Mouse (Mus musculus) neural tube, embryonic 14.5 days (tissue): ENCODE results near the gene 2900026A02Rik. TPM values are rescaled to one million over a fixed set of nuclear protein-coding genes. Genes with fewer than 3 reads are reported as not detected.
"Not testable (repeated sequence)": the region's sequence is repeated elsewhere in the genome, so short reads cannot be mapped to it uniquely, and the experiment has no call there.

Experiments used
- ATAC-seq: fragments of 200-750 bp; cut with Nextera tagmentation; 2 replicates; pipeline ENCODE4 v1.8.0; 2017; ENCODE audit warnings: low read depth, mild to moderate bottlenecking, moderate TSS enrichment, moderate library complexity
- H3K27ac ChIP-seq: fragments of 300-500 bp; sonication (generic); 2 replicates; pipeline ENCODE4 v1.5.1; 2014; ENCODE audit warnings: low read depth, mild to moderate bottlenecking, control low read depth, low read length, moderate library complexity, mixed read lengths
- H3K27me3 ChIP-seq: fragments of 300-500 bp; sonication (generic); 2 replicates; pipeline ENCODE4 v1.6.1; 2014; ENCODE audit warnings: low read length; ENCODE audit not compliant: control insufficient read depth, insufficient read depth
- H3K36me3 ChIP-seq: fragments of 300-500 bp; sonication (generic); 2 replicates; pipeline ENCODE4 v1.6.1; 2014; ENCODE audit warnings: low read length, mixed read lengths; ENCODE audit not compliant: control insufficient read depth, insufficient read depth
- H3K4me1 ChIP-seq: fragments of 300-500 bp; sonication (generic); 2 replicates; pipeline ENCODE4 v1.6.1; 2014; ENCODE audit warnings: low read length; ENCODE audit not compliant: control insufficient read depth, insufficient read depth
- H3K4me2 ChIP-seq: fragments of 300-500 bp; sonication (generic); 2 replicates; pipeline ENCODE4 v1.6.1; 2014; ENCODE audit warnings: mild to moderate bottlenecking, low read depth, low read length, control low read depth
- H3K4me3 ChIP-seq: fragments of 300-500 bp; sonication (generic); 2 replicates; pipeline ENCODE4 v1.5.1; 2014; ENCODE audit warnings: low read depth, low read length, control low read depth, mixed read lengths
- H3K9ac ChIP-seq: fragments of 300-500 bp; sonication (generic); replicated peaks from 2 replicates; pipeline ENCODE4 v1.6.1; 2014; ENCODE audit warnings: low read depth, mild to moderate bottlenecking, control low read depth, low read length, mixed read lengths
- H3K9me3 ChIP-seq: fragments of 300-500 bp; sonication (generic); 2 replicates; pipeline ENCODE4 v1.6.1; 2016; ENCODE audit warnings: low read length; ENCODE audit not compliant: control insufficient read depth
- WGBS: fragments of 180-500 bp; shearing (Covaris S2); extraction: QIAGEN DNeasy Blood & Tissue Kit; methylation state at CpG from one replicate; pipeline ENCODE4 v1.1.7; 2014; 5-methylcytosine and 5-hydroxymethylcytosine counted together
- polyA plus RNA-seq: library from polyadenylated mRNA; unstranded; fragments of >200 nt; fragmentation: Nextera tagmentation; extraction: Ambion mirVana; gene quantifications from 2 replicates; pipeline ENCODE4 v1.2.1, GENCODE M21; 2014

2900026A02Rik gene
- polyA plus RNA-seq, 1 experiment from 2014 or later, result 2.1 TPM

- Histone ChIP-seq H3K4me2 (no peak overlapping the region), H3K27me3 (no peaks in the 10 kb centered on the region), H3K4me3 (no peak overlapping the region), H3K4me1 (0 out of 2 replicates have a peak, but pooled peaks cover 6% of the 10 kb centered on the region), H3K9ac (no peak overlapping the region), H3K36me3 (no peaks in the 10 kb centered on the region), H3K27ac (no peak overlapping the region), H3K9me3 (no peaks in the 10 kb centered on the region)
- no peak for ATAC-seq
- 43% methylated on average over 5 of the region's 5 CpGs for WGBS
Observed at GRCm38 (mm10) chr5:113113120-113113519, 107.9 kb downstream of the 2900026A02Rik start.

- no peaks in the 10 kb centered on the region for H3K36me3 ChIP-seq
- H3K4me3 ChIP-seq, result no peak overlapping the region
- no peak overlapping the region for H3K4me2 ChIP-seq
- H3K4me1 ChIP-seq, result 0 out of 2 replicates have a peak, but pooled peaks cover 6% of the 10 kb centered on the region
- 1% methylated on average over 4 of the region's 4 CpGs for WGBS
- no peaks in the 10 kb centered on the region for H3K27me3 ChIP-seq
- no peak overlapping the region for H3K9ac ChIP-seq
- no peak for ATAC-seq
- no peaks in the 10 kb centered on the region for H3K9me3 ChIP-seq
- H3K27ac ChIP-seq, result no peak overlapping the region
Observed at GRCm38 (mm10) chr5:113111336-113111735, 109.7 kb downstream of the 2900026A02Rik start.

- Histone ChIP-seq H3K9me3 (no peaks in the 10 kb centered on the region), H3K9ac (no peak overlapping the region), H3K4me2 (no peak overlapping the region), H3K4me3 (no peak overlapping the region), H3K27ac (peak overlapping the region; percentile 55), H3K36me3 (no peaks in the 10 kb centered on the region), H3K27me3 (no peaks in the 10 kb centered on the region), H3K4me1 (0 out of 2 replicates have a peak, but pooled peaks cover 6% of the 10 kb centered on the region)
- no peak for ATAC-seq
- WGBS, result 0% methylated on average over 1 of the region's 1 CpGs
Observed at GRCm38 (mm10) chr5:113110929-113111328, 110.1 kb downstream of the 2900026A02Rik start.

- H3K4me1 ChIP-seq, H3K9me3 ChIP-seq, H3K27me3 ChIP-seq, H3K9ac ChIP-seq, ATAC-seq, H3K4me3 ChIP-seq, H3K4me2 ChIP-seq, H3K27ac ChIP-seq, H3K36me3 ChIP-seq: not testable (repeated sequence)
- 91% methylated on average over 2 of the region's 2 CpGs for WGBS
Observed at GRCm38 (mm10) chr5:113109651-113110050, 111.4 kb downstream of the 2900026A02Rik start.

GRCm38 (mm10) chr5:113108165-113108764 lies 112.8 kb downstream of the 2900026A02Rik start:
- ATAC-seq, result no peak
- Histone ChIP-seq H3K27ac (no peak overlapping the region), H3K4me3 (no peak overlapping the region), H3K36me3 (no peaks in the 10 kb centered on the region), H3K27me3 (no peaks in the 10 kb centered on the region), H3K9me3 (no peaks in the 10 kb centered on the region), H3K9ac (no peak overlapping the region), H3K4me2 (no peak overlapping the region), H3K4me1 (0 out of 2 replicates have a peak, but pooled peaks cover 6% of the 10 kb centered on the region)
- WGBS, result 82% methylated on average over 11 of the region's 11 CpGs

GRCm38 (mm10) chr5:113107709-113108108 lies 113.3 kb downstream of the 2900026A02Rik start:
- Histone ChIP-seq H3K27me3 (no peaks in the 10 kb centered on the region), H3K9me3 (no peaks in the 10 kb centered on the region), H3K4me3 (no peak overlapping the region), H3K36me3 (no peaks in the 10 kb centered on the region), H3K4me2 (no peak overlapping the region), H3K4me1 (0 out of 2 replicates have a peak, but pooled peaks cover 10% of the 10 kb centered on the region), H3K9ac (no peak overlapping the region), H3K27ac (no peak overlapping the region)
- WGBS, result 64% methylated on average over 3 of the region's 3 CpGs
- ATAC-seq, result no peak

GRCm38 (mm10) chr5:113106594-113106993 lies 114.4 kb downstream of the 2900026A02Rik start:
- Histone ChIP-seq H3K4me1 (0 out of 2 replicates have a peak, but pooled peaks cover 14% of the 10 kb centered on the region), H3K27me3 (no peaks in the 10 kb centered on the region), H3K36me3 (no peaks in the 10 kb centered on the region), H3K27ac (no peak overlapping the region), H3K9me3 (no peaks in the 10 kb centered on the region), H3K9ac (no peak overlapping the region), H3K4me3 (no peak overlapping the region), H3K4me2 (no peak overlapping the region)
- 81% methylated on average over 7 of the region's 7 CpGs for WGBS
- ATAC-seq, result no peak

- Histone ChIP-seq H3K27me3 (no peaks in the 10 kb centered on the region), H3K27ac (no peak overlapping the region), H3K4me1 (0 out of 2 replicates have a peak, but pooled peaks cover 7% of the 10 kb centered on the region), H3K9ac (no peak overlapping the region), H3K9me3 (no peaks in the 10 kb centered on the region), H3K36me3 (no peaks in the 10 kb centered on the region), H3K4me2 (no peak overlapping the region), H3K4me3 (no peak overlapping the region)
- no peak for ATAC-seq
- 89% methylated on average over 4 of the region's 4 CpGs for WGBS
Observed at GRCm38 (mm10) chr5:113105481-113105880, 115.6 kb downstream of the 2900026A02Rik start.

- no peak for ATAC-seq
- no peak overlapping the region for H3K4me2 ChIP-seq
- no peak overlapping the region for H3K9ac ChIP-seq
- 0 out of 2 replicates have a peak, but pooled peaks cover 7% of the 10 kb centered on the region for H3K4me1 ChIP-seq
- no peak overlapping the region for H3K27ac ChIP-seq
- H3K27me3 ChIP-seq, result no peaks in the 10 kb centered on the region
- no peaks in the 10 kb centered on the region for H3K9me3 ChIP-seq
- no peaks in the 10 kb centered on the region for H3K36me3 ChIP-seq
- H3K4me3 ChIP-seq, result no peak overlapping the region
- WGBS, result 82% methylated on average over 9 of the region's 9 CpGs
Observed at GRCm38 (mm10) chr5:113105035-113105434, 116.0 kb downstream of the 2900026A02Rik start.
